Mouse (Mus musculus) stomach, embryonic 14.5 days (tissue): ENCODE measurements at regions not wholly inside any gene's neighbourhood (a gene's known extent, or its start where the extent isn't known, plus 50 kb on each side); places are given as distances from the start of the nearest gene placed in this dataset.

Source experiments
- ATAC-seq: fragments of 200-750 bp; cut with Nextera tagmentation; 2 replicates; pipeline ENCODE4 v1.8.0; 2017; ENCODE audit warnings: low read depth, moderate TSS enrichment; ENCODE audit not compliant: insufficient number of reproducible peaks, insufficient read depth, low FRiP score
- H3K27ac ChIP-seq: fragments of 300-500 bp; sonication (generic); 2 replicates; pipeline ENCODE4 v1.5.1; 2014; ENCODE audit warnings: mild to moderate bottlenecking, low read length, moderate library complexity, mixed read lengths
- H3K27me3 ChIP-seq: fragments of 300-500 bp; sonication (generic); 2 replicates; pipeline ENCODE4 v1.6.1; 2014; ENCODE audit warnings: low read length, control low read depth, mixed read lengths; ENCODE audit not compliant: control insufficient read depth, insufficient read depth
- H3K36me3 ChIP-seq: fragments of 300-500 bp; sonication (generic); 2 replicates; pipeline ENCODE4 v1.6.1; 2014; ENCODE audit warnings: mild to moderate bottlenecking, control low read depth, low read length, moderate library complexity, mixed read lengths; ENCODE audit not compliant: control insufficient read depth, insufficient read depth
- H3K4me1 ChIP-seq: fragments of 300-500 bp; sonication (generic); 2 replicates; pipeline ENCODE4 v1.6.1; 2014; ENCODE audit warnings: low read length, control low read depth, mixed read lengths; ENCODE audit not compliant: control insufficient read depth, insufficient read depth
- H3K4me2 ChIP-seq: fragments of 300-500 bp; sonication (generic); replicated peaks from 2 replicates; pipeline ENCODE4 v1.6.1; 2014; ENCODE audit warnings: low read depth, low read length, control low read depth
- H3K4me3 ChIP-seq: fragments of 300-500 bp; sonication (generic); 2 replicates; pipeline ENCODE4 v1.5.1; 2014; ENCODE audit warnings: low read depth, low read length, control low read depth
- H3K9ac ChIP-seq: fragments of 300-500 bp; sonication (generic); replicated peaks from 2 replicates; pipeline ENCODE4 v1.6.1; 2014; ENCODE audit warnings: low read depth, mild to moderate bottlenecking, control low read depth, low read length, moderate library complexity, mixed read lengths
- H3K9me3 ChIP-seq: fragments of 300-500 bp; sonication (generic); 2 replicates; pipeline ENCODE4 v1.6.1; 2016; ENCODE audit warnings: low read depth, low read length, control low read depth; ENCODE audit not compliant: control insufficient read depth
- WGBS: fragments of 180-500 bp; shearing (Covaris S2); extraction: QIAGEN DNeasy Blood & Tissue Kit; methylation state at CpG from one replicate; pipeline ENCODE4 v1.1.7; 2014; 5-methylcytosine and 5-hydroxymethylcytosine counted together

GRCm38 (mm10) chr2:77337786-77338406, 57.5 kb upstream of the Sestd1 start:
- Histone ChIP-seq H3K36me3 (no peaks in the 10 kb centered on the region), H3K27ac (no peak overlapping the region), H3K9me3 (no peaks in the 10 kb centered on the region), H3K9ac (no peak overlapping the region), H3K4me1 (no peaks in the 10 kb centered on the region), H3K4me3 (no peak overlapping the region), H3K27me3 (no peaks in the 10 kb centered on the region), H3K4me2 (no peak overlapping the region)
- WGBS = 82% methylated on average over 3 of the region's 3 CpGs
- ATAC-seq = no peak

GRCm38 (mm10) chr2:77337318-77337717, 56.9 kb upstream of the Sestd1 start:
- no peak overlapping the region for H3K27ac ChIP-seq
- H3K4me3 ChIP-seq = no peak overlapping the region
- H3K4me1 ChIP-seq = no peaks in the 10 kb centered on the region
- no peak overlapping the region for H3K9ac ChIP-seq
- H3K4me2 ChIP-seq = no peak overlapping the region
- no peaks in the 10 kb centered on the region for H3K36me3 ChIP-seq
- no peaks in the 10 kb centered on the region for H3K27me3 ChIP-seq
- no peaks in the 10 kb centered on the region for H3K9me3 ChIP-seq
- no peak for ATAC-seq
- WGBS = 76% methylated on average over 3 of the region's 3 CpGs

- Histone ChIP-seq H3K4me1 (no peaks in the 10 kb centered on the region), H3K4me3 (no peak overlapping the region), H3K9ac (no peak overlapping the region), H3K9me3 (no peaks in the 10 kb centered on the region), H3K27me3 (no peaks in the 10 kb centered on the region), H3K4me2 (no peak overlapping the region), H3K27ac (no peak overlapping the region), H3K36me3 (no peaks in the 10 kb centered on the region)
- ATAC-seq = no peak
- whole genome bisulfite sequencing = 69% methylated on average over 3 of the region's 3 CpGs
Measured at GRCm38 (mm10) chr2:77336810-77337209, 56.4 kb upstream of the Sestd1 start.

- no peak overlapping the region for H3K27ac ChIP-seq
- no peaks in the 10 kb centered on the region for H3K4me1 ChIP-seq
- no peak overlapping the region for H3K4me3 ChIP-seq
- no peaks in the 10 kb centered on the region for H3K36me3 ChIP-seq
- H3K4me2 ChIP-seq = no peak overlapping the region
- H3K9me3 ChIP-seq = no peaks in the 10 kb centered on the region
- no peak overlapping the region for H3K9ac ChIP-seq
- H3K27me3 ChIP-seq = no peaks in the 10 kb centered on the region
- no peak for ATAC-seq
- WGBS = 62% methylated on average over 9 of the region's 9 CpGs
Measured at GRCm38 (mm10) chr2:77334706-77335105, 54.3 kb upstream of the Sestd1 start.

- Histone ChIP-seq H3K27me3 (no peaks in the 10 kb centered on the region), H3K9ac (no peak overlapping the region), H3K36me3 (no peaks in the 10 kb centered on the region), H3K9me3 (no peaks in the 10 kb centered on the region), H3K4me3 (no peak overlapping the region), H3K4me1 (no peaks in the 10 kb centered on the region), H3K27ac (no peak overlapping the region), H3K4me2 (no peak overlapping the region)
- no peak for ATAC-seq
- WGBS = 65% methylated on average over 8 of the region's 8 CpGs
Measured at GRCm38 (mm10) chr2:77333394-77334079, 53.1 kb upstream of the Sestd1 start.
